Mouse (Mus musculus) kidney, postnatal 14 days (tissue): ENCODE data around the gene Csk.

Experiments used
- DNase-seq: peaks from one replicate; pipeline ENCODE4 v3.0.0; 2022; ENCODE audit warnings: mixed read lengths

Gene Csk

DNA sequence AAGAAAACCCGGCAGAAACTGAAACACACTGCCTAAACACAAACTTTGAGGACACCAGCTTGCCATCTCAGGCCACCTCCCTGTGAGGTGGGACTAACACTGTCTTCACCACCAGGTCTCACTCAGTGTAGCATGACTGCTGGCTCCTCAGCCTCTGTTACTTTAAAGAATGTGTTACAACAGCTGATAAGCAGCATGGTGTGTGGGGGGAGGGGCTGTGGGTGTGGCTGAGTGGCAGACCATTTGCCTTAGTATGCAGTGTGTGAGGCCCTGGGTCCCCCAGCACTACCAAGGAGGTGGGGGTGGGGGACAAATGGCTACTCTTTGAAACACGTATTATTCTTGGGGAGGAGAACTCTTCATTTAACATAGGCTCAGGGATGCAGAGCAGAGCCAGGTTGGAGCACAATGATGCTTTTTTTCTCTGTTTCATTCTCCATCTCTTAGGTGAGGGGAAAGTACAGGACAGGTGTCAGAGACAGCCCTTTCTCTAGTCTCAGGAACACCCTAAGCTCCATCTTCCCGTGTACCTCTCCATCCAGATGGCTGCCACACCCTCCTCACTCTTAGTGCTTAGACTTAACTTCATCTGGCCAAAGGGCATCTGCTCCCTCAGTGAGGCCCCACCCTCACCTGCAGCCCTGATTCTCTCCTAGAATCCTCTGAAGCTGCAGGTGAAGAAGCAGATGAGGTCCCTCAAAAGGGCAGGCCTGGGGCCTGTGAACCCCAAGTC is 52.6 kb downstream of the Csk start:
- peak; percentile 31 for DNase-seq

- DNase-seq, result peak; percentile 56
Measured at GRCm38 (mm10) chr9:57598851-57599563, 54.4 kb downstream of the Csk start.

DNA sequence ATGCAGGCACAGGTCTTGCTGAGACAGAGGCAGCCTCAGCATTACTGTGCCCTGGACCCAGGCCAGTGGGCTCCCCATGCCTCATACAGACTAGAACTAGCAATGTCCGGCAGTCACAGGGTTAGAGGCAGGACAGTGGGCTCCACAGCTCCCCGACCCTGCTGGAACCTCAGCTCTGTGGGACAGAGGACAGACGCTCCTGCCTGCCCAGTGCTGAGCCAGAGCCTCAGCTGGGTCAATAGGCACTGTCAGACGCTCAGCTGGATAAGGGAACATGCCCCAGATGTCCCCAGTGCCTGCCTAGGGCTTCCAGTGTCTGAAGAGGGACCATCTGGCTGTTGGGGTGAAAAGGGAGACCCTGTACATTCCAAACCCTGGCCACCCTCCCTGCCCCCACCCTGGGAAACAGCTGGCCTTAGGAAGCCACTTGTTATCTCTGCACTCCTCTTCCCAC is 55.5 kb downstream of the Csk start:
- peak; percentile 50 for DNase-seq

GRCm38 (mm10) chr9:57597265-57597664 is 56.2 kb downstream of the Csk start:
- no peak for DNase-seq

DNA sequence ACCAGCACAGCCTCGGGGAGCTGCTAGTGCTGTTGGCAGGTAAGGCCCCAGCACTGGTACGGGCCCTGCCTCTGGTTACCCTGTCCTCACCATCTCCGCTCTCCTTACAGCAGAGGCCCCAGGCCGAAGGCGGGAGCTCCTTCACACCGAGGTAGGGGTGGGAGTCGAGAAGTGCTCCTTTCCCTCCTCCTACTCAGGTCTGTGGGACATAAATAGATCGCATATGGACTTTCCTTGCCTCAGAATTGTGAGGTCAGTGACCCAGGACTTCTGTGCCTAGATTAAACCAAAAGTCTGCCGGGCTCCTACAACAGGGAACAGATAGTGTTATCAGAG is 59.3 kb downstream of the Csk start:
- DNase-seq, result no peak

DNA sequence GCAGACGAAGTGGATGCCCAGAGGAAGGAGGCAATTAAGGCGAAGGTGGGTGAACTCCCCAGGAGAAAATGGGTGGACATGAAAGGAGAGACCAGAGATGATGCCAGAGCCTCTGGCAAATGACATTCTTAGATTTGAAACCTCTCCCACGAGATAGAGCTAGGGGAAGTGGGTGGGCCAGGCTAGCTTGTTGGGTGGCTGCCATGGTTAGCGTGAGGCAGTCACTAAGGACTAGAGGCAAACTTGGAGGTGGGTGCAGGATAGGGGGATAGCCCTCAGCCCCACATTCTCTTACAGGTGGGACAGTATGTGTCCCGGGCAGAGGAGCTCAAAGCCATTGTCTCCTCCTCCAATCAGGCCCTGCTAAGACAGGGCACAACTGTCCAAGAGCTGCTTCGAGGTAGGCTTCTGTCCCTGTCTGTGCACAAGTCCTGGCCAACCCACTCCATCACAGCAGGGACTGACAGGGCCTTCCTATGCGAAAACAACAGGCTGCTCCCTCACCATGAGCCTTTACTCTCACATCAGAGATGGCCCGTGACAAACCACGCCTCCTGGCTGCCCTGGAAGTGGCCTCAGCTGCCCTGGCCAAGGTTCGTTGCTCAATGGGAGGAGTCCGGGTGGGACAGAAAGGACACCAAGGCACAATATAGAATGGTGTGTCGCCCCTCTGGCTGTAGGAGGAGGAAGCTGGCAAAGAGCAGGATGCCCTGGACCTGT is 59.8 kb downstream of the Csk start:
- DNase-seq, result peak; percentile 76

DNA sequence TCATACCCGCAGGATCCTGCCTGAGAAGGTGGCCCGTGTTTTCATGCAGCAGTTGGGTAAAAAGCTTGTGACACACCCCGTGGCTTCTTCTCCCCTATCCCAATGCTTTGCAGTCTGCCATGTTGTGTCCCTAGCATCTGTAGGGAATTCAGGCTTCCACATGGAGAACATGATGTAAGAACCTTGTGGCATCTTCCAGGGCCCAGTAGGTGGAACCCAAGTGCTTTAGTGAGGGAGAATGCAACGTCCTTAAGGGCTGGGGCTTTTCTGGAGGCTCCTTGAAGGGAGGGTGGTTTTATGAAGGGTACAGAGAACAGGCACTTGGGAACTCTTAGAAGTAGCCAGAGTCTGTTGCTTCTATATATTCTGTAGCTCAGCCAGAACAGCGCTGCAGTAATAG is 62.7 kb downstream of the Csk start:
- no peak for DNase-seq

- DNase-seq, result peak; percentile 90
Measured at GRCm38 (mm10) chr9:57589224-57590126, 64.0 kb downstream of the Csk start, which contains the start of gene Ulk3. Gene Ulk3, plus strand, starts transcription at chr9:57589452.

DNA sequence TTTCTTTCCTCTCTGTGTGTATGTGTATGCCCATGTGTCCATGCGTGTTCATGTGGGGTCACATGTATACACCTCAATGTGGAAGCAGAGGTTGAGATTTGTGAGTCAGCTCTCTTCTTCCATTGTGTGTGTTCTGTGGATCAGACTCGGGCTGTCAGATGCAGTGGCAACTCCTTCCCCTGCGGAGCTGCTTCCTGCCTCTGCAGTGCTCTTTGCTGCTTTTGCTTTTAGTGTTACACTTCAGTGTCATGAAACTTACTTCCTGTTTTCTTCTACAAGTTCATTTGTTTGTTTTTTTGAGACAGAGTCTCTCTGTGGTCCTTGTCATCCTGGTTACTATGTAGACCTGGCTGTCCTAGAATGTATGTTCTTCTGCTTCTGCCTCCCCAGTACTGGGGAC is 68.4 kb downstream of the Csk start:
- no peak for DNase-seq

DNA sequence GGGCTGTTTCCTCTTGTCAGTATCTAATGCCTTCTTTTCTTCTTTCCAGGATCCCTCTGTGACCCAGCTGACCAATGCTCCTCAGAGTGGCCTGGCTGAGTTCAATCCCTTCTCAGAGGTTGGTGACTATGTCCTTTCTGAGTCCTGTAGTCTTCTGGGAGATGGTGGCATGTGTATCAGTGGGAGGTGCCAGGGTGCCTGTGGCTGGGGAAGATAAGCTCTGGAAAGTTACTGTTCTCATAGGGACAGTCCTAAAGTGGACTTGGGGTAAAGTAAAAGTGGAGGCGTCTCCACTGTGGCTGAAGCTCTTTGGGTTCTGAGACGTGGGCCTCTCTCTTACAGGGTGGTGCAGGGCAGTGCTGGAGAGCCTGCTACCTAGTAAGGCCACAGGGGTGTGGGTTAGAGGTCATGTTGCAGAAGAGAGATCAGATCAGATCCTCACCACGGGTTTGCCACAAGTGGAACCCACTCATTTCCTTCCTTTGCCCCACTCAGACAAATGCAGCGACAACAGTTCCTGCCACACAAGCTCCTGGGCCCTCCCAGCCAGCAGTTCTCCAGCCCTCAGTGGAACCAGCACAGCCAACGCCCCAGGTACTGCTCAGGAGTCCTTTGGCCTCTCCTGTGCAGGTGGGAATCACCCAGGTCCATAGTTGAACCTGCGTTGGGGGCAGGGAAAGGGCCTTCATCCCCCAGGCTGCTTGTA is 76.1 kb downstream of the Csk start:
- DNase-seq, result no peak
